8 mouse cellular contexts compared by ENCODE assay signal in the genomic region with DNA sequence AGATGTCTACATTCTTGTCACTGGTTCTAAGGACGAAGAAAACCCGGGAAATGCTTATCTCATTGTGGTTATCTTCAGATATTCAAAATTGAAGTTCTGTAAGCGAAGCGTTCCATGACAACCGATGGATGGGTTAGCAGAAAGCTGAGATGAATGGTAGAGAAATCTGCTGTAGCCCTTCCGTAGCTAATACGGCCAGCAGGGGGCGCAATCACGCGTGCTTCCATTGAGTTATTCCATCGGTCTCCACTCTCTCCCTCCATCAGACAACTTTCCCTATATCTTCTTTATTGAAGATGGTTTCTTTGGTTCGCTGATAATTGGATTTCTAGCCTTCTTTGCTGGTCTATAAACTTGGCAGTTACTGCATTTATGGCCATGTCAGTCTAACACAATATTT.
A peak's percentile ranks its signal among the peaks of the same experiment; 100 is the strongest.
DNase-seq lines count a peak whose midpoint lies in the region; ATAC-seq and TF ChIP-seq lines count a peak whose summit lies in the region.

No protein-coding gene starts in this region.

- TF ChIP-seq POLR2A in cortical plate, adult 2 months (IDR thresholded peaks at IDR 0.05; ENCODE audit: extremely low read depth, insufficient read depth, low read length): no peak

- no peak for ATAC-seq in forebrain, embryonic 11.5 days (replicated peaks; ENCODE audit: low FRiP score)
- no peak for ATAC-seq in forebrain, embryonic 15.5 days (replicated peaks)
- no peak for ATAC-seq in neural tube, embryonic 15.5 days (ENCODE audit: low FRiP score)
- no peak for ATAC-seq in activated CD4-positive, CD25-positive, alpha-beta regulatory T cell, adult 4 months

- DNase-seq in forebrain, embryonic 11.5 days (ENCODE audit: low spot score): peak; percentile 78
- DNase-seq in neural tube, embryonic 10.5 days (ENCODE audit: extremely low spot score, low spot score): peak; percentile 66
- peak; percentile 8 to 63 for DNase-seq in layer of hippocampus, adult 8-10 months (ENCODE audit: low spot score in 2 of 2)
- peak; percentile 58 for DNase-seq in lung, postnatal 10 days

- no peaks in the 10 kb centered on the region for H3K36me3 ChIP-seq in forebrain, embryonic 11.5 days (ENCODE audit: control insufficient read depth, insufficient read depth, low read length)
- H3K36me3 ChIP-seq in forebrain, embryonic 15.5 days: no peaks in the 10 kb centered on the region
- no peaks in the 10 kb centered on the region for H3K36me3 ChIP-seq in neural tube, embryonic 15.5 days

- WGBS in forebrain, embryonic 11.5 days: 43% methylated on average over 12 of the region's 12 CpGs
- WGBS in forebrain, embryonic 15.5 days: 42% methylated on average over 12 of the region's 12 CpGs
- WGBS in neural tube, embryonic 15.5 days: 36% methylated on average over 12 of the region's 12 CpGs

- no peak overlapping the region for H3K4me2 ChIP-seq in forebrain, embryonic 11.5 days (ENCODE audit: low read depth, low read length, severe bottlenecking)
- no peak overlapping the region for H3K4me2 ChIP-seq in forebrain, embryonic 15.5 days (replicated peaks)
- H3K4me2 ChIP-seq in neural tube, embryonic 15.5 days: no peak overlapping the region

- no peak overlapping the region for H3K27ac ChIP-seq in forebrain, embryonic 11.5 days (ENCODE audit: low read depth, low read length)
- H3K27ac ChIP-seq in forebrain, embryonic 15.5 days (replicated peaks): no peak overlapping the region
- H3K27ac ChIP-seq in neural tube, embryonic 15.5 days (replicated peaks): no peak overlapping the region
- H3K27ac ChIP-seq in cortical plate, adult 2 months (ENCODE audit: insufficient read depth, low read length): no peak overlapping the region

- H3K4me3 ChIP-seq in forebrain, embryonic 11.5 days (ENCODE audit: low read depth, low read length): no peak overlapping the region
- no peak overlapping the region for H3K4me3 ChIP-seq in forebrain, embryonic 15.5 days
- no peak overlapping the region for H3K4me3 ChIP-seq in neural tube, embryonic 15.5 days (replicated peaks)
- no peak overlapping the region for H3K4me3 ChIP-seq in cortical plate, adult 2 months (ENCODE audit: insufficient read depth, low read length)

- H3K9me3 ChIP-seq in forebrain, embryonic 11.5 days (ENCODE audit: control insufficient read depth, low read length): no peaks in the 10 kb centered on the region
- H3K9me3 ChIP-seq in forebrain, embryonic 15.5 days: no peaks in the 10 kb centered on the region
- H3K9me3 ChIP-seq in neural tube, embryonic 15.5 days (replicated peaks): no peaks in the 10 kb centered on the region

- peak; percentile 54 for TF ChIP-seq CTCF in cortical plate, adult 2 months (IDR thresholded peaks at IDR 0.05; ENCODE audit: extremely low read depth, insufficient read depth, low read length)

- no peaks in the 10 kb centered on the region for H3K27me3 ChIP-seq in forebrain, embryonic 11.5 days (ENCODE audit: control insufficient read depth, insufficient read depth, low read length)
- H3K27me3 ChIP-seq in forebrain, embryonic 15.5 days: no peaks in the 10 kb centered on the region
- H3K27me3 ChIP-seq in neural tube, embryonic 15.5 days (replicated peaks): no peaks in the 10 kb centered on the region

- no peaks in the 10 kb centered on the region for H3K4me1 ChIP-seq in forebrain, embryonic 11.5 days (replicated peaks; ENCODE audit: control insufficient read depth, insufficient read depth, low read length)
- H3K4me1 ChIP-seq in forebrain, embryonic 15.5 days: no peaks in the 10 kb centered on the region
- peaks cover 9% of the 10 kb centered on the region; the same call in 1 of the 2 replicates for H3K4me1 ChIP-seq in neural tube, embryonic 15.5 days
- no peaks in the 10 kb centered on the region for H3K4me1 ChIP-seq in cortical plate, adult 2 months (ENCODE audit: control insufficient read depth, insufficient read depth, low read length)

- no peak overlapping the region for H3K9ac ChIP-seq in forebrain, embryonic 11.5 days (ENCODE audit: low read length)
- H3K9ac ChIP-seq in forebrain, embryonic 15.5 days (replicated peaks): no peak overlapping the region
- H3K9ac ChIP-seq in neural tube, embryonic 15.5 days (replicated peaks): no peak overlapping the region
